Mouse (Mus musculus) C2C12 (cell line): ENCODE data around the gene Rnf223. TPM values are rescaled to one million over a fixed set of nuclear protein-coding genes. Genes with fewer than 3 reads are reported as not detected.

ENCODE experiments used
- H3K27me3 ChIP-seq: one replicate; pipeline ENCODE4 v1.6.1; 2011; ENCODE audit not compliant: control insufficient read depth, insufficient read depth, insufficient read length
- H3K36me3 ChIP-seq: one replicate; pipeline ENCODE4 v1.6.1; 2011; ENCODE audit not compliant: control insufficient read depth, insufficient read depth
- H3K4me3 ChIP-seq: one replicate; pipeline ENCODE4 v1.5.1; 2011; ENCODE audit warnings: mild to moderate bottlenecking, control low read depth; ENCODE audit not compliant: poor library complexity, insufficient read depth, severe bottlenecking
- H3K79me2 ChIP-seq: one replicate; pipeline ENCODE4 v1.6.1; 2011; ENCODE audit not compliant: control insufficient read depth, insufficient read depth
- H3K79me3 ChIP-seq: one replicate; pipeline ENCODE4 v1.6.1; 2011; ENCODE audit warnings: low read depth, control low read depth
- H3ac ChIP-seq: one replicate; pipeline ENCODE3; 2011; ENCODE audit warnings: low read depth; ENCODE audit not compliant: control insufficient read depth, insufficient read length
- CEBPB ChIP-seq: IDR thresholded peaks from one replicate; pipeline ENCODE4 v1.6.1; 2011; ENCODE audit warnings: low read depth, mild to moderate bottlenecking, control low read depth, moderate library complexity
- CTCF ChIP-seq: IDR thresholded peaks from one replicate; pipeline ENCODE4 v1.5.1; 2011; ENCODE audit not compliant: control insufficient read depth, insufficient read depth, insufficient read length
- FOSL1 ChIP-seq: IDR thresholded peaks from one replicate; pipeline ENCODE4 v1.8.0; 2011; ENCODE audit warnings: mild to moderate bottlenecking, low read length; ENCODE audit not compliant: poor library complexity, insufficient read depth, severe bottlenecking
- MAX ChIP-seq: IDR thresholded peaks from one replicate; pipeline ENCODE4 v1.6.1; 2011; ENCODE audit warnings: mild to moderate bottlenecking, control low read depth
- MYOD1 ChIP-seq: IDR thresholded peaks from one replicate; pipeline ENCODE4 v1.6.1; 2011; ENCODE audit warnings: low read depth; ENCODE audit not compliant: control insufficient read depth, insufficient read length
- MYOG ChIP-seq: IDR thresholded peaks from one replicate; pipeline ENCODE4 v1.6.1; 2011; ENCODE audit not compliant: control insufficient read depth, insufficient read length; ENCODE audit errors: extremely low read depth
- USF1 ChIP-seq: IDR thresholded peaks from one replicate; pipeline ENCODE4 v1.6.1; 2011; ENCODE audit warnings: low read depth, mild to moderate bottlenecking, control low read depth, moderate library complexity
- polyA plus RNA-seq: library from polyadenylated mRNA; unstranded; fragments of >200 nt; fragmentation: generic; extraction: Trizol; gene quantifications from one replicate; pipeline ENCODE4 v1.2.1, GENCODE M21; 2012; ENCODE audit warnings: missing spikeins

The Rnf223 gene
- polyA plus RNA-seq, 1 experiment = 0.40 TPM

GRCm38 (mm10) chr4:156154771-156155170, 24.5 kb downstream of the Rnf223 start:
- Histone ChIP-seq H3K4me3 (no peak overlapping the region), H3K36me3 (no peaks in the 10 kb centered on the region), H3K79me2 (no peaks in the 10 kb centered on the region), H3ac (no peak overlapping the region), H3K27me3 (no peaks in the 10 kb centered on the region), H3K79me3 (no peaks in the 10 kb centered on the region)
- no peak for TF ChIP-seq CEBPB
- no peak for TF ChIP-seq USF1
- TF ChIP-seq FOSL1 = no peak
- no peak for TF ChIP-seq MYOD1
- TF ChIP-seq CTCF = no peak
- TF ChIP-seq MAX = no peak
- no peak for TF ChIP-seq MYOG

GRCm38 (mm10) chr4:156166477-156166876, 36.2 kb downstream of the Rnf223 start:
- H3K4me3 ChIP-seq = no peak overlapping the region
- TF ChIP-seq USF1 (no peak), CTCF (no peak), MYOD1 (no peak), MAX (no peak), MYOG (no peak), CEBPB (no peak), FOSL1 (no peak)
- no peaks in the 10 kb centered on the region for H3K79me3 ChIP-seq
- no peaks in the 10 kb centered on the region for H3K79me2 ChIP-seq
- H3K36me3 ChIP-seq = no peaks in the 10 kb centered on the region
- H3ac ChIP-seq = no peak overlapping the region
- no peaks in the 10 kb centered on the region for H3K27me3 ChIP-seq

GRCm38 (mm10) chr4:156168611-156169010, 38.3 kb downstream of the Rnf223 start:
- H3K27me3 ChIP-seq = no peaks in the 10 kb centered on the region
- no peaks in the 10 kb centered on the region for H3K79me3 ChIP-seq
- TF ChIP-seq MYOD1 (no peak), USF1 (no peak), MYOG (no peak), FOSL1 (no peak), MAX (no peak), CEBPB (no peak), CTCF (no peak)
- H3K36me3 ChIP-seq = no peaks in the 10 kb centered on the region
- H3K4me3 ChIP-seq = no peak overlapping the region
- no peak overlapping the region for H3ac ChIP-seq
- H3K79me2 ChIP-seq = no peaks in the 10 kb centered on the region

- Histone ChIP-seq H3ac (no peak overlapping the region), H3K79me3 (no peaks in the 10 kb centered on the region), H3K79me2 (no peaks in the 10 kb centered on the region), H3K36me3 (no peaks in the 10 kb centered on the region), H3K27me3 (no peaks in the 10 kb centered on the region), H3K4me3 (no peak overlapping the region)
- TF ChIP-seq FOSL1 = no peak
- no peak for TF ChIP-seq MYOG
- TF ChIP-seq USF1 = no peak
- TF ChIP-seq CEBPB = no peak
- TF ChIP-seq MYOD1 = no peak
- no peak for TF ChIP-seq CTCF
- TF ChIP-seq MAX = no peak
Observed at GRCm38 (mm10) chr4:156169129-156169528, 38.8 kb downstream of the Rnf223 start.

- H3ac ChIP-seq = no peak overlapping the region
- no peaks in the 10 kb centered on the region for H3K36me3 ChIP-seq
- no peaks in the 10 kb centered on the region for H3K79me2 ChIP-seq
- H3K4me3 ChIP-seq = no peak overlapping the region
- no peaks in the 10 kb centered on the region for H3K79me3 ChIP-seq
- no peaks in the 10 kb centered on the region for H3K27me3 ChIP-seq
- TF ChIP-seq CTCF = no peak
- TF ChIP-seq MAX = no peak
Observed at GRCm38 (mm10) chr4:156171828-156172227, 41.5 kb downstream of the Rnf223 start.

GRCm38 (mm10) chr4:156177630-156178029, 47.3 kb downstream of the Rnf223 start:
- no peaks in the 10 kb centered on the region for H3K27me3 ChIP-seq
- no peak overlapping the region for H3K4me3 ChIP-seq
- no peak overlapping the region for H3ac ChIP-seq
- H3K79me2 ChIP-seq = no peaks in the 10 kb centered on the region
- H3K36me3 ChIP-seq = no peaks in the 10 kb centered on the region
- no peak for TF ChIP-seq MYOD1
- no peak for TF ChIP-seq MYOG
- no peak for TF ChIP-seq FOSL1
- TF ChIP-seq CTCF = no peak
- TF ChIP-seq MAX = no peak
- no peak for TF ChIP-seq CEBPB
- TF ChIP-seq USF1 = no peak
- H3K79me3 ChIP-seq = no peaks in the 10 kb centered on the region

Other genes starting within 250 kb of the Rnf223 start
- gene Pusl1, start 238.7 kb upstream of the Rnf223 start, polyA plus RNA-seq = 30.7 TPM
- 31.0 TPM for gene Acap3, start 238.7 kb upstream of the Rnf223 start, polyA plus RNA-seq
- 68.2 TPM for gene Ube2j2, start 186.7 kb upstream of the Rnf223 start, polyA plus RNA-seq
- gene C1qtnf12, start 168.2 kb upstream of the Rnf223 start, polyA plus RNA-seq = 2.4 TPM
- 6.6 TPM for gene B3galt6, start 137.9 kb upstream of the Rnf223 start, polyA plus RNA-seq
- gene Sdf4, start 137.6 kb upstream of the Rnf223 start, polyA plus RNA-seq = 141 TPM
- gene Tnfrsf4, start 116.7 kb upstream of the Rnf223 start, polyA plus RNA-seq = 0.54 TPM
- gene Tnfrsf18, start 104.3 kb upstream of the Rnf223 start, polyA plus RNA-seq = 0.30 TPM
- gene Ttll10, start 71.1 kb upstream of the Rnf223 start, polyA plus RNA-seq = not detected
- gene 9430015G10Rik, start 20.5 kb upstream of the Rnf223 start, polyA plus RNA-seq = 19.2 TPM
- 16.7 TPM for gene Agrn, start 67.0 kb downstream of the Rnf223 start, polyA plus RNA-seq
- gene Isg15, start 70.3 kb downstream of the Rnf223 start, polyA plus RNA-seq = 1.0 TPM
- 0.29 TPM for gene AW011738, start 72.8 kb downstream of the Rnf223 start, polyA plus RNA-seq
- gene Perm1, start 85.4 kb downstream of the Rnf223 start, polyA plus RNA-seq = 0.02 TPM
- gene Plekhn1, start 104.3 kb downstream of the Rnf223 start, polyA plus RNA-seq = 7.5 TPM
- gene Noc2l, start 105.5 kb downstream of the Rnf223 start, polyA plus RNA-seq = 106 TPM
- gene Samd11, start 125.1 kb downstream of the Rnf223 start, polyA plus RNA-seq = 0.21 TPM
- gene Vmn2r-ps159, start 200.6 kb downstream of the Rnf223 start, polyA plus RNA-seq = not detected